Mouse (Mus musculus) testis, adult 2 months (tissue): ENCODE results near the gene Zfp316.

Experiments used
- CTCF ChIP-seq: fragments of 200-500 bp; IDR thresholded peaks from 2 replicates; pipeline ENCODE4 v1.5.1; 2012; ENCODE audit warnings: low read depth, mild to moderate bottlenecking, inconsistent platforms, low read length, moderate library complexity; ENCODE audit not compliant: control insufficient read depth, insufficient read depth, insufficient replicate concordance
- POLR2A ChIP-seq: fragments of 200-500 bp; IDR thresholded peaks from 2 replicates; pipeline ENCODE4 v1.6.1; 2012; ENCODE audit warnings: low read depth, mild to moderate bottlenecking, inconsistent platforms, low read length, moderate library complexity; ENCODE audit not compliant: control insufficient read depth

DNA sequence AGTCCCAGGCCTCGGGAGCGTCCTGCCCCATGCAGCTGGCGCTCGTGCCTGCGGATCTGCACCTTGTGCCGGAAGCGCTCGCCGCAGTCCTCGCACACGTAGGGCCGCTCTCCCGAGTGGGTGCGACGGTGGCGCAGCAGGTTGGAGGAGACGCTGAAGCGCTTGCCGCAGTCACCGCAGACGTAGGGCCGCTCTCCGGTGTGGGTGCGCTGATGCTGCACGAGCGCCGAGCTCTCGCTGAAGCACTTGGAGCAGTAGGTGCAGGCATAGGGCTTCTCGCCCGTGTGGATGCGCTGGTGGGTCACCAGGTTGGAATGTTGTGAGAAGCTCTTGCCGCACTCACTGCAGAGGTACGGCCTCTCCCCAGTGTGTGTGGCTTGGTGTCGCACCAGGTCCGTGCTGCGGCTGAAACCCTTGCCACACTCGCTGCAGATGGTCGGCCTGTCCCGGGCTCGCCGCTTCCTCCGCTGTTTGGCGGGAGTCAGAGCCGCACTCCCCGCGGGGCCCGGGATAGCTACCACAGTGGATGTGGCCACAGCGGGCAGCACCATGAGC, 18.0 kb upstream of the Zfp316 start:
- TF ChIP-seq CTCF (no peak), POLR2A (no peak)
